Mouse (Mus musculus) kidney, adult 9 months (tissue): ENCODE results near the gene Capns1.

Experiments
- DNase-seq: peaks from one replicate; pipeline ENCODE4 v3.0.0; 2022

Gene Capns1

DNA sequence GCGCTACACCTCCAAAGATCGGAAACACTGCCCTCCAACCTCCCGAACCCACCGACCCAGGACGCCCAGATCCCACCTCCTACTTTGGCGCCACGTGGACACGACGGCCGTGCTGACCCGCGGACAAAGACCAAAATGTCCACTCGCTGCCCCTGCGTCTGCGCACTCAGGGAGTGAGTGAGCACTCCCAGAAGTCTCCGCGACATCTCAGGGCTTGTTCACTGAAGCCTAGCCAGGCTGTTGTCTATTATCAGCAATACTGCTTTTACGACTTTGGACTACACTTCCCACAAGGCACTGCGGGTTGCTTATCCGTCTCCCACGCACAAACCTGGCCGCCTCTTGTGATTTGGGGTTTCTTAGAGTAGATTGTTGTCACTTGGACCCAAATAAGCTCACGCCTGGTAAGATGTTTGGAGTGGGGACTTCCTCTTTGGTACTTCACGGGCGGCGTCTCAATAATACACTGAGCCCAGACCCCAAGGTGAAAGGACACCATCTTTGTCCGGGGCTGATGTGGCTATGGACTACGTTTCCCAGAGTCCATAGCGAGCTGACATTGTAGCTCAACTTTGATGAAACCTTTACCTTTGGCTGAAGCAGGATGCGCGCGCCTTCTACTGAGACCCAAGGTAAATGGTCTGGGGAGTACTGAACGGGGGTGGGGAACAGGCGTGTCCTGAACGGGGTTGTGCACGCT, 28.9 kb downstream of the Capns1 start, which contains the start of gene Zfp146:
Gene Zfp146, minus strand, starts transcription at position 168 of the 700 bp plus-strand sequence.
- peak; percentile 98 for DNase-seq

DNA sequence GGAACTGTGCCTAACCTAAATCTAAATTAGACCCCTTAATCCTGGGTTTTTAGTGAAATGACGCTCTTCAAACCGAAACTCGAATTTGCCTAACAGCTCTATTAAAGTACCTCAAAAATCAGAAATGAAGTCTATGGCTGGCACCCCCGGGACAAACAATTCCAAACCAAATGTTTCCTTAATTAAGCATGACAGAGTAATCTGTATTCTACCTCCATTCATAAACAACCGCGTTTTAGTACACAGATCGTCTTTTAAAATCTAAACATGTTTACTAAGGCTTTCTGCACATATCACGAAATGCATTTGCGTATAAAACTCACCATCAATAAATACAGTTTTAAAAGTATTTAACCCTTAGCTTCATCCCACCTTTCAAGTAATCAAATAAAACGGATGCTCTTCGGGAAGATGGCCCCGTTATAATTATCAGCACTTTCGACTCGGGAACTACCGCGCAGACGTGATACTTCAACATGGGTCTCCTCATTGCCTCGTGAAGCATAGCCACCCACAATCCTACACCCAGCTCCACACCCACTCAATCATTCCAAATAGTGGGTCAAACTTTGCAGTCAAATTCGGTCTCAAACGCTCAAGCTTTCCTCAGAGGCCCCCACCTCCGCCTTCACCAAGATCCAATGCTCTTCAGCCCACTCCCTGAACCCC, 29.6 kb downstream of the Capns1 start:
- DNase-seq: no peak

DNA sequence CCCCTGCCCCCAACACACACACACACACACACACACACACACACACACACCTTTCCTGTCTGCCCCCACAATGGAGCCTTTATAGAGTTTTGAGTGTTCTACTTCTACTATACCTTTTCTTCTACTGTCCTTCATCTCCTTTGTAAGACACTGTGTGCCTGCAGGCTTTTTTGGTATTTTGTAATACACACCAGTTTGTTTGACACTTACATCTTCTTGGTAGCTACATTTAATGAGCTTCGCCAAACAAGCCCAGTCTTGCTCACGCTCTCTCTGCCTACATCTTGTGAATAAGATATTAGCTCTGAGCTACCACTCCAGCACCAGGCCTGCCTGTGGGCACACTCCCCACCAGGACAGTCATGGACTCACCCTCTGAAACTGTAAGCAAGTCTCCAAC, 33.9 kb downstream of the Capns1 start:
- no peak for DNase-seq

DNA sequence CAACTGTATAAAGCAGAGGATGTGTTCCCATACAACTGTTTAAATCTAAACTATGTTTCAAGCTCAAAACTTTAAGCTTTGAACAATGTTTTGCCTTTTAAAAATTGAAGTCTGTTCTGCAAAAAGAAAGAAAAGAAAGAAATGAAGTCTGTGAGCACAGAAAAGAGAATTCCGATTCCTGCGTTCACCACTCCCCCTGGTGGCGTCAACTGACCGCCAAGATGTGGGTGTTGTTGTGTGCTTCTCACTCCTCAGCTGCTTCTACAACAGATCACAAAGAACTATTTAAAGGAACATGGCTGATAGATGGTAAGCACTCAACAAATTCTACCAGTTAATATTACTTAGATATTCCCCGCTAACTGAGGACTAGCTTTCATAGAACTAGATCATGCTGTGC, 35.5 kb downstream of the Capns1 start:
- DNase-seq: no peak

DNA sequence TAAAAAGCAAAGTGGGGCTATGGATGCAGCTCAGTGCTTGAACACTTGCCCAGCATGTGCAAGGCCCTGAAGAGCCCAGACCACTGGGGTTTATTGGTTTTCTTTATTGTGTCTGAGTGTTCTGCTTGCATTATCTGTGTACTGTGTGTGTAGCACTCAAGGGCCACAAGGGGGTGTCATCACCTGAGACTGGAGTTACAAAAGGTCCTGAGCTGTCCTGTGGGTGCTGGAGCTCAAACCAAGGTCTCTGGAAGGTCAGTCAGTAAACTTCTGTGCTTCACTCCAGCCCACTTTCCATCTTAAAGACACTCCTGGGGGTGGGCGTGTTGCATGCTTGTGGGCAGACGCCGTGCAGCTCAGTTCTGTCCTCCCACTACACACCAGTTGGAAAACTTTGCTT, 43.1 kb downstream of the Capns1 start:
- DNase-seq: no peak

DNA sequence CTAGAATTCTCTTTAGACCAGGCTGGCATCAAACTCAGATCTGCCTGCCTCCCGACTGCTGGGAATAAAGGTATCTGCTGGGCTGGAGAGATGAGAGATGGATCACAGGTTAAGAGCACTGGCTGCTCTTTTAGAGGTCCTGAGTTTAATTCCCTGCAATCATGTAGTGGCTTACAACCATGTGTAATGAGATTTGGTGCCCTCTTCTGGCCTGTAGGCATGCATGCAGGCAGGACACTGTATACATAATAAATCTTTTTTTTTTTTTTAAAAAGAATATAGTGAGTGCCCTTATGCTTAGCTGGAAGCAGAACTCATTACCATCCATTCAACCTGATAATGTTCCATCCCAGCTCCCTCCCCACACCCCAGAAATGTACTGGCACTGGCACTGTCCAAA, 44.6 kb downstream of the Capns1 start:
- no peak for DNase-seq

DNA sequence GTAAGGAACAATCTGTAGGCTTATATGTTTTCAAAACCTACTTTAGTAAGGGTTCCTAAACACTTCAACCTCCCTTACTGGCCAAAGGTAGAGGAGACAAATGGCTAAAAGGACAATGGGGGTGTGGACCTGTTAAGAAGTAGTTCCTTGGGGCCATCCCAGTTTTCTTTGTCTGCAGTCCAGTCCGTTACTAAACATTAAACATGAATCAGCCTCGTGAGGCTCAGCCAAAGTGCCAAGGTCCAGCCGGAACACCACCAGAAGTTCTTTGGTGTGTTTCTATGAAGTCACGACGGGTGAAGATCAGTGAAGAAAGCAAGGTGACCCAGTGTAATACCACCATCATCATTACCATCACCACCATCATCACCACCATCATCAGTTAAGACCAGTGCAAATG, 51.6 kb downstream of the Capns1 start:
- DNase-seq: peak; percentile 80

DNA sequence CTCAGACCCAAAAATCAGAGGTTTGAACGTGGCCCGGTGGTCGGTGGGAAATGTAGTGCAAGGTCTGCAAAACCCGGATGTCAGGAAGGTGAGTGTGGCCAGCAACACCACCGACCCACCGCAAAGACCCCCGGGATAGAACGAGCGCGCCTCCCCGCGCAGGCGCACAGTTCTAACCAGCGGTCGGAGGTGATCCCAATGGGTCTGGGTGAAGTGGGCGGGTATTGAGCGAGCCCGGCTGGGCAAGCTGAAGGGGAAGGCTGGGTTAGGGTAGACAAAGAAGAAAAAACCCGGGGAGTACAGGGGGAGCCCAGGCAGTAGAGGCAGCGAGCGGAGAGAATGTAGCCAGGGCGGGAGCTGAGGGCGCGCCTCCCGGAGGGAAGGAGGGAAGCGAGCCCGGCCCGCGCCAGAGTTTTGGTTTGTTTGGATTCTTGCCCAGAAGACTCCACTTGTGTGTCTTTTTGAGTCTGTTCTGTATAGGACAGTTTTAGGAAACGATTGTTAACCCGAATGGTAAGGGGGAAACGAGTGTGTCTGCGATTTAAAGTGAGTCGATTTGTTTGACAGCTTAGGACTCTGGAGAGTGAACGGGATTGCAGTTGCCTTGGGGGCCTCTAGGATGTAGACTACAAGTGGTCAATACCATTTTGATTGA, 54.9 kb downstream of the Capns1 start:
- peak; percentile 49 for DNase-seq

DNA sequence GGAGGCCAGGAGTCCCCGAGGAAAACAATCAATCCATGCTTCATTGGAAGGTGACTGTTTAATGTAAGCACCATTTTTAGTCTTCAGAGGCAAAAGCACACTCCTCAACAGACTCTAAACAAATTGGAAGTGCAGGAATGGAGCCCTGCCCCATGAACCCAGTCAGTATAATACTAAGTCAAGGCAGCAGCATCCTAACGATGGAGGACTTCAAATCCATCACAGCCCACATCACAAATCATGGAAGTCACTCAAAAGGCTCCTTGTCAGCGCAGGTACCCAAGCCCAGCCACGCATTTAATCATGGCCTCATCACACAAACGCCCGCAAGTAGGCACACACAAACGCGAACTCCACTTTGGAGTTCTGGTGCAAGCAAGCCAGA, 55.4 kb downstream of the Capns1 start:
- no peak for DNase-seq
